Mouse (Mus musculus) spleen, adult 2 months (tissue): ENCODE measurements around the gene Cxcl10.

Source experiments
- CTCF ChIP-seq: fragments of 200-500 bp; IDR thresholded peaks from 2 replicates; pipeline ENCODE4 v1.5.1; 2011; ENCODE audit warnings: mild to moderate bottlenecking, inconsistent platforms; ENCODE audit not compliant: insufficient read depth, insufficient read length, insufficient replicate concordance; ENCODE audit errors: extremely low read depth
- POLR2A ChIP-seq: fragments of 200-500 bp; IDR thresholded peaks from 2 replicates; pipeline ENCODE4 v1.6.1; 2011; ENCODE audit warnings: low read depth, low read length, inconsistent platforms

- no peak for TF ChIP-seq POLR2A
- TF ChIP-seq CTCF: no peak
These were observed 28.2 kb upstream of the Cxcl10 start for GRCm38 (mm10) chr5:92376795-92377405.
